In the genomic region with DNA sequence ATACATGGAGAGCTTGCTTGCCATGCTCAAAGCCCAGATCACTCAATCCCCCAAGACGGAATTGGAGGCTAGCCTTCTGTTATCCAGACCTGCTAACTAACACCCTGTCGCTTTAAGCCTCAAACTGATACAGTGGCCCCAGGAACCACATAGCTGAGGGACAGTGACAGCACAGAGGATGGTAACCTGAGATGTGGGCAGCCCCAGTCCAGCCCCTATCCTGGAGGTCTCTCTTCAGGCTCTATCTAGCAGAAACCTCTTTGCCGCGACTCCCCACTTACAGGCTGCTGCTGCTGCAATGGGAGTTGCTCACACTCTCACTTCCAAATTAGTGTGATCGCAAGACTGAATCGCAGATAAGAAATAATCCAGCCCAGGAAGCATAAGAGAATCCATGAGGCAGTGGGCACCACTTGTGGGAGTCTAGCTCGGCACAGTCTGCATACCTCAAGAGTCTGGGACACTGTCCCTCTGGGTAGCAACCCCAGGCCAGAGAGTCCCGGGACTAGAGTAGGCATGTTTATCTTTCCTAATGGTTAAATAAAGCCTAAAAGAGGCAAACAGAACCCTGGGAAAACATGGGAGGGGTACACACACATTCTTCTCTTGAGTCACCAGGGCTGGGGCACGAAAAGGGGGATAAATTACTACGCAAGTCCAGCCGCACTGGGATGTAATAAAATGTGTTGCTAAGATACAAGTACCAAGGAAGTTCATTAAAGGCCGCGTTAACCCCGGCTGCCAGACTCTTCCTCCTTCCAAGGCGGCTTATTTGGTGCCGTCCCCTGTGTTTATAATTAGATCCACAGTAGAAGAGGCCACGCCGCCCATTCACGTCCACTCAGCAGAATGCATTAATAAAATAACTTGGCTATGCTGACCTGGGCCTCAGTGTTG, we compare ENCODE assay signal across 12 mouse cellular contexts. TPM values are rescaled to one million over a fixed set of nuclear protein-coding genes. Genes with fewer than 3 reads are reported as not detected.
DNase-seq lines count a peak whose midpoint lies in the region; ATAC-seq and TF ChIP-seq lines count a peak whose summit lies in the region.
"Had no signal": no experiment of that assay in that cellular context is flagged by ENCODE, and none has a peak within 500 bp of the region (broad histone marks: within the 10 kb centered on the region; RNA-seq: fewer than 3 reads in every experiment).

No protein-coding gene starts in this region.

- peak; percentile 57; the same call in 1 of the 2 replicates for ATAC-seq in kidney, embryonic 14.5 days (ENCODE audit: low FRiP score, low TSS enrichment)
- ATAC-seq in forebrain, embryonic 14.5 days: peak; percentile 38; the same call in 1 of the 2 replicates
- no peak for ATAC-seq in limb, embryonic 11.5 days (ENCODE audit: insufficient number of reproducible peaks, low FRiP score, low TSS enrichment, low read depth)
- ATAC-seq in neural tube, embryonic 14.5 days (ENCODE audit: low read depth): peak; percentile 66
- ATAC-seq: Patski had no signal

- TF ChIP-seq CTCF in kidney, adult 2 months (conservative IDR thresholded peaks at IDR 0.05; ENCODE audit: insufficient read depth, insufficient read length, low read depth, low read length): no peak

- H3K4me2 ChIP-seq in kidney, embryonic 14.5 days (replicated peaks; ENCODE audit: low read depth, low read length): peak overlapping the region; percentile 10; the same call in 1 of the 2 replicates
- peak overlapping the region; percentile 12; the same call in 1 of the 2 replicates for H3K4me2 ChIP-seq in forebrain, embryonic 14.5 days (ENCODE audit: low read length)
- H3K4me2 ChIP-seq in limb, embryonic 11.5 days (ENCODE audit: low read depth, severe bottlenecking): no peak overlapping the region; the same call in 1 of the 2 replicates
- peak overlapping the region; percentile 21; the same call in 1 of the 2 replicates for H3K4me2 ChIP-seq in neural tube, embryonic 14.5 days (ENCODE audit: low read depth, low read length)
- H3K4me2 ChIP-seq: heart, embryonic 13.5 days had no signal

- H3K4me1 ChIP-seq in kidney, embryonic 14.5 days (ENCODE audit: control insufficient read depth, insufficient read depth, low read length): peaks cover 24% of the 10 kb centered on the region
- H3K4me1 ChIP-seq in kidney, adult 2 months (ENCODE audit: control insufficient read depth, insufficient read depth, low read length): no peaks in the 10 kb centered on the region
- H3K4me1 ChIP-seq in forebrain, embryonic 14.5 days (ENCODE audit: control insufficient read depth, insufficient read depth, low read length): peaks cover 41% of the 10 kb centered on the region
- H3K4me1 ChIP-seq in limb, embryonic 11.5 days (ENCODE audit: control insufficient read depth, insufficient read depth, low read length): peaks cover 23% of the 10 kb centered on the region
- H3K4me1 ChIP-seq in neural tube, embryonic 14.5 days (ENCODE audit: control insufficient read depth, insufficient read depth, low read length): peaks cover 56% of the 10 kb centered on the region

- intact Hi-C loops in heart, postnatal 10 days (cut with DNase I): no loop called here

- no peaks in the 10 kb centered on the region for H3K36me3 ChIP-seq in kidney, embryonic 14.5 days (ENCODE audit: control insufficient read depth, insufficient read depth, low read length)
- H3K36me3 ChIP-seq in kidney, adult 2 months (ENCODE audit: control insufficient read depth, insufficient read depth, low read length): no peaks in the 10 kb centered on the region
- no peaks in the 10 kb centered on the region for H3K36me3 ChIP-seq in forebrain, embryonic 14.5 days (ENCODE audit: control insufficient read depth, insufficient read depth, low read length)
- H3K36me3 ChIP-seq in limb, embryonic 11.5 days (ENCODE audit: control insufficient read depth, insufficient read depth, low read length): no peaks in the 10 kb centered on the region
- no peaks in the 10 kb centered on the region for H3K36me3 ChIP-seq in neural tube, embryonic 14.5 days (ENCODE audit: control insufficient read depth, insufficient read depth, low read length)
- H3K36me3 ChIP-seq: heart, embryonic 13.5 days had no signal

- H3K4me3 ChIP-seq in kidney, embryonic 14.5 days (ENCODE audit: low read length): no peak overlapping the region
- no peak overlapping the region for H3K4me3 ChIP-seq in kidney, adult 2 months (ENCODE audit: insufficient read depth, low read depth, low read length)
- H3K4me3 ChIP-seq in forebrain, embryonic 14.5 days (ENCODE audit: low read depth, low read length): no peak overlapping the region
- no peak overlapping the region for H3K4me3 ChIP-seq in limb, embryonic 11.5 days (ENCODE audit: low read depth, low read length)
- no peak overlapping the region for H3K4me3 ChIP-seq in neural tube, embryonic 14.5 days (ENCODE audit: low read depth, low read length)
- H3K4me3 ChIP-seq: erythroblast, embryonic 14.5 days; heart, embryonic 13.5 days; megakaryocyte, embryonic 14.5 days had no signal

- TF ChIP-seq POLR2A in kidney, adult 2 months (IDR thresholded peaks at IDR 0.05; ENCODE audit: low read depth, low read length): no peak

- DNase-seq in kidney, adult 2 months: no peak
- peak; percentile 63 for DNase-seq in forebrain, embryonic 14.5 days (ENCODE audit: low spot score)
- DNase-seq in limb, embryonic 11.5 days (ENCODE audit: low spot score): peak; percentile 44
- no peak for DNase-seq in cerebellum, adult 9-11 months
- DNase-seq in T-cell, adult 2 months (ENCODE audit: low spot score): no peak
- DNase-seq in heart, postnatal 10 days: no peak

- no peaks in the 10 kb centered on the region for H3K27me3 ChIP-seq in kidney, embryonic 14.5 days (ENCODE audit: control insufficient read depth, insufficient read depth, low read length)
- no peaks in the 10 kb centered on the region for H3K27me3 ChIP-seq in kidney, adult 2 months (replicated peaks; ENCODE audit: control insufficient read depth, insufficient read depth, low read length)
- H3K27me3 ChIP-seq in forebrain, embryonic 14.5 days (replicated peaks; ENCODE audit: control insufficient read depth, insufficient read depth, low read length): no peaks in the 10 kb centered on the region
- H3K27me3 ChIP-seq in limb, embryonic 11.5 days (ENCODE audit: control insufficient read depth, insufficient read depth, low read length): no peaks in the 10 kb centered on the region
- H3K27me3 ChIP-seq in neural tube, embryonic 14.5 days (ENCODE audit: control insufficient read depth, insufficient read depth, low read length): no peaks in the 10 kb centered on the region
- H3K27me3 ChIP-seq: heart, embryonic 13.5 days; Patski had no signal

- no peak overlapping the region for H3K9ac ChIP-seq in kidney, embryonic 14.5 days (ENCODE audit: low read depth, low read length)
- no peak overlapping the region; the same call in 1 of the 2 replicates for H3K9ac ChIP-seq in forebrain, embryonic 14.5 days (ENCODE audit: low read length)
- no peak overlapping the region for H3K9ac ChIP-seq in limb, embryonic 11.5 days (ENCODE audit: low read length)
- no peak overlapping the region for H3K9ac ChIP-seq in neural tube, embryonic 14.5 days (replicated peaks; ENCODE audit: low read depth, low read length)
- H3K9ac ChIP-seq: heart, embryonic 13.5 days had no signal

- 12% methylated on average over 19 of the region's 19 CpGs for WGBS in kidney, embryonic 14.5 days
- 40% methylated on average over 19 of the region's 19 CpGs for WGBS in kidney, adult 2 months
- 15% methylated on average over 19 of the region's 19 CpGs for WGBS in forebrain, embryonic 14.5 days
- WGBS in limb, embryonic 11.5 days: 20% methylated on average over 19 of the region's 19 CpGs
- 16% methylated on average over 19 of the region's 19 CpGs for WGBS in neural tube, embryonic 14.5 days

- no peak overlapping the region for H3K27ac ChIP-seq in kidney, embryonic 14.5 days (ENCODE audit: low read depth, low read length)
- H3K27ac ChIP-seq in kidney, adult 2 months (ENCODE audit: insufficient read depth, low read depth, low read length): no peak overlapping the region
- H3K27ac ChIP-seq in forebrain, embryonic 14.5 days (ENCODE audit: low read depth, low read length): no peak overlapping the region
- no peak overlapping the region for H3K27ac ChIP-seq in limb, embryonic 11.5 days (replicated peaks; ENCODE audit: low read depth, low read length)
- peak overlapping the region; percentile 34 for H3K27ac ChIP-seq in neural tube, embryonic 14.5 days (ENCODE audit: low read depth, low read length)
- H3K27ac ChIP-seq: heart, embryonic 13.5 days had no signal

- no peaks in the 10 kb centered on the region for H3K9me3 ChIP-seq in kidney, embryonic 14.5 days (ENCODE audit: control insufficient read depth, low read length)
- no peaks in the 10 kb centered on the region for H3K9me3 ChIP-seq in forebrain, embryonic 14.5 days (replicated peaks; ENCODE audit: control insufficient read depth, low read length)
- H3K9me3 ChIP-seq in limb, embryonic 11.5 days (ENCODE audit: control insufficient read depth, low read length): no peaks in the 10 kb centered on the region
- H3K9me3 ChIP-seq in neural tube, embryonic 14.5 days (ENCODE audit: control insufficient read depth, low read length): no peaks in the 10 kb centered on the region
- H3K9me3 ChIP-seq: heart, embryonic 13.5 days; megakaryocyte, embryonic 14.5 days had no signal

RNA-seq across cellular contexts. Expression of a gene that starts 13.7 kb away (rescaled TPM):
- polyA plus RNA-seq in kidney, embryonic 14.5 days (2014; fragmentation: Nextera tagmentation; extraction: Ambion mirVana): 1.1 and 1.8 TPM in 2 replicates
- polyA plus RNA-seq in kidney, adult 2 months (2012; rRNA removed): 3.6 and 4.7 TPM in 2 replicates
- polyA plus RNA-seq in forebrain, embryonic 14.5 days (2014; fragmentation: Nextera tagmentation; extraction: Ambion mirVana): 30.0 and 32.9 TPM in 2 replicates
- 1.9 TPM in 2 replicates for polyA plus RNA-seq in limb, embryonic 11.5 days (2014; fragmentation: Nextera tagmentation; extraction: Ambion mirVana)
- polyA plus RNA-seq in neural tube, embryonic 14.5 days (2014; fragmentation: Nextera tagmentation; extraction: Ambion mirVana): 9.2 and 12.5 TPM in 2 replicates
- 1 to 10 TPM; 2.0 to 2.9 TPM for total RNA-seq in heart, postnatal 10 days (2021)

Comparison
In these comparisons a context has a peak if more than half of its experiments do, and no peak if none do; other contexts are left out.
1. DNase-seq: peak in forebrain, embryonic 14.5 days (single experiment) and limb, embryonic 11.5 days (single experiment); none in kidney, adult 2 months (single experiment), cerebellum, adult 9-11 months (single experiment), T-cell, adult 2 months (single experiment) and heart, postnatal 10 days (0 of 2).